Mouse (Mus musculus) testis, adult 2 months (tissue): Measurements from ENCODE around the gene Tfpi. TPM values are rescaled to one million over a fixed set of nuclear protein-coding genes. Genes with fewer than 3 reads are reported as not detected.
"Not testable (repeated sequence)": the region's sequence is repeated elsewhere in the genome, so short reads cannot be mapped to it uniquely, and the experiment has no call there.

Experiments used
- H3K27ac ChIP-seq: fragments of 200-500 bp; 2 replicates; pipeline ENCODE4 v1.5.1; 2012; ENCODE audit warnings: low read depth, low read length; ENCODE audit not compliant: control insufficient read depth, insufficient read depth
- H3K27me3 ChIP-seq: fragments of 200-500 bp; 2 replicates; pipeline ENCODE4 v1.6.1; 2012; ENCODE audit warnings: mild to moderate bottlenecking, low read length, moderate library complexity; ENCODE audit not compliant: control insufficient read depth, insufficient read depth
- H3K36me3 ChIP-seq: fragments of 200-500 bp; 2 replicates; pipeline ENCODE4 v1.6.1; 2012; ENCODE audit warnings: mild to moderate bottlenecking, low read length; ENCODE audit not compliant: control insufficient read depth, insufficient read depth
- H3K4me1 ChIP-seq: fragments of 200-500 bp; 2 replicates; pipeline ENCODE4 v1.6.1; 2012; ENCODE audit warnings: low read length; ENCODE audit not compliant: control insufficient read depth, insufficient read depth
- H3K4me3 ChIP-seq: fragments of 200-500 bp; 2 replicates; pipeline ENCODE4 v1.5.1; 2012; ENCODE audit warnings: low read depth, mild to moderate bottlenecking, low read length, moderate library complexity, mixed read lengths; ENCODE audit not compliant: control insufficient read depth
- CTCF ChIP-seq: fragments of 200-500 bp; IDR thresholded peaks from 2 replicates; pipeline ENCODE4 v1.5.1; 2012; ENCODE audit warnings: low read depth, mild to moderate bottlenecking, inconsistent platforms, low read length, moderate library complexity; ENCODE audit not compliant: control insufficient read depth, insufficient read depth, insufficient replicate concordance
- POLR2A ChIP-seq: fragments of 200-500 bp; IDR thresholded peaks from 2 replicates; pipeline ENCODE4 v1.6.1; 2012; ENCODE audit warnings: low read depth, mild to moderate bottlenecking, inconsistent platforms, low read length, moderate library complexity; ENCODE audit not compliant: control insufficient read depth
- polyA plus RNA-seq: library from polyadenylated mRNA; depleted of rRNA; stranded (reverse); fragments of >200 nt; gene quantifications from 2 replicates; pipeline ENCODE4 v1.2.3, GENCODE M21; 2012

Gene Tfpi
- polyA plus RNA-seq, 1 experiment: 1.5 TPM

- H3K27ac ChIP-seq: peak within 1 kb of the TSS; percentile 68
- no peak for TF ChIP-seq CTCF
- peak; percentile 63; the same call in 1 of the 2 replicates for TF ChIP-seq POLR2A
- no peaks in the 10 kb centered on the region for H3K4me1 ChIP-seq
- peak within 1 kb of the TSS; percentile 33 for H3K4me3 ChIP-seq
- H3K27me3 ChIP-seq: no peaks in the 10 kb centered on the region
- H3K36me3 ChIP-seq: no peaks in the 10 kb centered on the region
Observed at GRCm38 (mm10) chr2:84425138-84425537, 51.4 kb downstream of the Tfpi start, which contains the start of gene Calcrl. Gene Calcrl, minus strand, starts transcription at chr2:84425411.

- H3K4me1 ChIP-seq: no peaks in the 10 kb centered on the region
- H3K27me3 ChIP-seq: no peaks in the 10 kb centered on the region
- TF ChIP-seq POLR2A (no peak), CTCF (no peak)
- no peak overlapping the region for H3K4me3 ChIP-seq
- no peak overlapping the region for H3K27ac ChIP-seq
- H3K36me3 ChIP-seq: no peaks in the 10 kb centered on the region
Observed at GRCm38 (mm10) chr2:84416501-84416900, 60.1 kb downstream of the Tfpi start.

GRCm38 (mm10) chr2:84409796-84410592, 66.6 kb downstream of the Tfpi start:
- Histone ChIP-seq H3K27me3 (no peaks in the 10 kb centered on the region), H3K4me1 (no peaks in the 10 kb centered on the region), H3K4me3 (no peak overlapping the region)

GRCm38 (mm10) chr2:84404834-84405233, 71.7 kb downstream of the Tfpi start:
- no peaks in the 10 kb centered on the region for H3K36me3 ChIP-seq
- no peaks in the 10 kb centered on the region for H3K27me3 ChIP-seq
- no peak for TF ChIP-seq POLR2A
- no peak for TF ChIP-seq CTCF
- no peaks in the 10 kb centered on the region for H3K4me1 ChIP-seq
- H3K27ac ChIP-seq: no peak overlapping the region
- H3K4me3 ChIP-seq: no peak overlapping the region

More at GRCm38 (mm10) chr2:84409796-84410592, 66.6 kb downstream of the Tfpi start:
- H3K27ac ChIP-seq: no peak overlapping the region
- H3K36me3 ChIP-seq: no peaks in the 10 kb centered on the region
- TF ChIP-seq POLR2A (no peak), CTCF (no peak)

GRCm38 (mm10) chr2:84402713-84403112, 73.9 kb downstream of the Tfpi start:
- H3K36me3 ChIP-seq: no peaks in the 10 kb centered on the region
- H3K4me3 ChIP-seq: no peak overlapping the region
- TF ChIP-seq CTCF: no peak
- no peak for TF ChIP-seq POLR2A
- no peaks in the 10 kb centered on the region for H3K4me1 ChIP-seq
- H3K27ac ChIP-seq: no peak overlapping the region
- H3K27me3 ChIP-seq: no peaks in the 10 kb centered on the region

GRCm38 (mm10) chr2:84396557-84396956, 80.0 kb downstream of the Tfpi start:
- TF ChIP-seq CTCF: no peak
- Histone ChIP-seq H3K4me3 (no peak overlapping the region), H3K36me3 (no peaks in the 10 kb centered on the region), H3K4me1 (no peaks in the 10 kb centered on the region), H3K27me3 (no peaks in the 10 kb centered on the region), H3K27ac (no peak overlapping the region)

GRCm38 (mm10) chr2:84393236-84393635, 83.3 kb downstream of the Tfpi start:
- Histone ChIP-seq H3K4me3 (no peak overlapping the region), H3K27me3 (no peaks in the 10 kb centered on the region), H3K27ac (no peak overlapping the region), H3K4me1 (no peaks in the 10 kb centered on the region), H3K36me3 (no peaks in the 10 kb centered on the region)
- TF ChIP-seq POLR2A: no peak
- no peak for TF ChIP-seq CTCF

GRCm38 (mm10) chr2:84389075-84389474, 87.5 kb downstream of the Tfpi start:
- Histone ChIP-seq H3K4me3 (no peak overlapping the region), H3K27ac (no peak overlapping the region), H3K4me1 (no peaks in the 10 kb centered on the region; the same call in 1 of the 2 replicates), H3K27me3 (no peaks in the 10 kb centered on the region), H3K36me3 (no peaks in the 10 kb centered on the region)
- TF ChIP-seq POLR2A: no peak

GRCm38 (mm10) chr2:84388537-84388936, 88.0 kb downstream of the Tfpi start:
- not testable (repeated sequence) for H3K4me1 ChIP-seq, H3K27ac ChIP-seq, H3K27me3 ChIP-seq, H3K4me3 ChIP-seq, H3K36me3 ChIP-seq
